Mouse (Mus musculus): ENCODE results near the gene Zfp11. TPM values are rescaled to one million over a fixed set of nuclear protein-coding genes. Genes with fewer than 3 reads are reported as not detected.

Gene Zfp11
- polyA plus RNA-seq, 1 experiment from 2014 or later: 0.60 TPM

- Histone ChIP-seq H3K27me3 (no peaks in the 10 kb centered on the region), H3K9me3 (replicated peaks) (no peaks in the 10 kb centered on the region), H3K27ac (replicated peaks) (no peak overlapping the region), H3K4me2 (no peak overlapping the region), H3K4me3 (replicated peaks) (no peak overlapping the region), H3K9ac (no peak overlapping the region), H3K36me3 (replicated peaks) (no peaks in the 10 kb centered on the region), H3K4me1 (replicated peaks) (no peaks in the 10 kb centered on the region)
- WGBS (ENCODE audit: insufficient replicate concordance): 8% methylated on average over 1 of the region's 1 CpGs
- ATAC-seq (ENCODE audit: insufficient read depth): no peak
Measured at GRCm38 (mm10) chr5:129611060-129611459, 58.8 kb downstream of the Zfp11 start.

DNA sequence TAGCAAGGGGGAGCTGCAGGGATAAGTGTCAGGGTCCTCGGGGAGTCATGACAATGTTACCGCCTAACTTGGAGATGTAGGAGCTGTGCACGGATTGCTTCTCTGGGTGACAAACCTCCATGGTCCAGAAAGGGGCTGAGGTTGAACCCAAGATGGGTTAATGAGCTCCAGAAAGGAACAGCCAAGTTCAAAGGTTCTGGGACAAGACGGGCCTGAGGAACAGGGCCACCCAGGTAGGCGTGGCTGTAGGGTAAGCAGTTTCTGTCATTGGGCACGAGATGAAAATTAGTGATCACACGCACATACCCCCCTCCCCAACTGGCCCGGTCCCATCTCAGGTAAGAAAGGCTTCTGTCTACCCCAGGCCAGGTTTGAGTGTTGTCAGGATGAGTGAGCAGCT, 62.4 kb downstream of the Zfp11 start:
- ATAC-seq (ENCODE audit: insufficient read depth): no peak
- no peak overlapping the region for H3K4me2 ChIP-seq
- H3K27ac ChIP-seq (replicated peaks): no peak overlapping the region
- no peaks in the 10 kb centered on the region for H3K4me1 ChIP-seq (replicated peaks)
- WGBS (ENCODE audit: insufficient replicate concordance): 57% methylated on average over 8 of the region's 8 CpGs
- no peaks in the 10 kb centered on the region for H3K27me3 ChIP-seq
- no peaks in the 10 kb centered on the region for H3K9me3 ChIP-seq (replicated peaks)
- H3K4me3 ChIP-seq (replicated peaks): no peak overlapping the region
- H3K9ac ChIP-seq: no peak overlapping the region
- H3K36me3 ChIP-seq (replicated peaks): no peaks in the 10 kb centered on the region

Other genes starting within 250 kb of the Zfp11 start
- 14.7 and 16.9 TPM in 2 replicates for gene Sfswap, start 168.9 kb downstream of the Zfp11 start, polyA plus RNA-seq (2015; fragmentation: Nextera tagmentation; extraction: Ambion mirVana)
- 0.21 and 0.25 TPM in 2 replicates for gene Mmp17, start 85.9 kb downstream of the Zfp11 start, polyA plus RNA-seq (2015; fragmentation: Nextera tagmentation; extraction: Ambion mirVana)
- not detected in 2 replicates for gene Sept14, start 38.4 kb upstream of the Zfp11 start, polyA plus RNA-seq (2015; fragmentation: Nextera tagmentation; extraction: Ambion mirVana)
- 91.3 and 95.5 TPM in 2 replicates for gene Mrps17, start 45.4 kb upstream of the Zfp11 start, polyA plus RNA-seq (2015; fragmentation: Nextera tagmentation; extraction: Ambion mirVana)
- 20.2 and 23.1 TPM in 2 replicates for gene Nipsnap2, start 55.0 kb upstream of the Zfp11 start, polyA plus RNA-seq (2015; fragmentation: Nextera tagmentation; extraction: Ambion mirVana)
- gene Psph, start 117.3 kb upstream of the Zfp11 start, polyA plus RNA-seq (2015; fragmentation: Nextera tagmentation; extraction: Ambion mirVana): 84.1 and 86.5 TPM in 2 replicates
- 17.6 and 18.5 TPM in 2 replicates for gene Sumf2, start 176.9 kb upstream of the Zfp11 start, polyA plus RNA-seq (2015; fragmentation: Nextera tagmentation; extraction: Ambion mirVana)
- 519 and 524 TPM in 2 replicates for gene Chchd2, start 217.4 kb upstream of the Zfp11 start, polyA plus RNA-seq (2015; fragmentation: Nextera tagmentation; extraction: Ambion mirVana)
- gene Zbed5, start 225.6 kb upstream of the Zfp11 start, polyA plus RNA-seq (2015; fragmentation: Nextera tagmentation; extraction: Ambion mirVana): 0.62 and 0.69 TPM in 2 replicates
- gene Phkg1, start 228.4 kb upstream of the Zfp11 start, polyA plus RNA-seq (2015; fragmentation: Nextera tagmentation; extraction: Ambion mirVana): 0.10 and 0.20 TPM in 2 replicates
- gene Nupr1l, start 238.4 kb upstream of the Zfp11 start, polyA plus RNA-seq (2015; fragmentation: Nextera tagmentation; extraction: Ambion mirVana): 0.29 and 0.67 TPM in 2 replicates